Mouse (Mus musculus): ENCODE data around the gene Ppp1r10.

DNA sequence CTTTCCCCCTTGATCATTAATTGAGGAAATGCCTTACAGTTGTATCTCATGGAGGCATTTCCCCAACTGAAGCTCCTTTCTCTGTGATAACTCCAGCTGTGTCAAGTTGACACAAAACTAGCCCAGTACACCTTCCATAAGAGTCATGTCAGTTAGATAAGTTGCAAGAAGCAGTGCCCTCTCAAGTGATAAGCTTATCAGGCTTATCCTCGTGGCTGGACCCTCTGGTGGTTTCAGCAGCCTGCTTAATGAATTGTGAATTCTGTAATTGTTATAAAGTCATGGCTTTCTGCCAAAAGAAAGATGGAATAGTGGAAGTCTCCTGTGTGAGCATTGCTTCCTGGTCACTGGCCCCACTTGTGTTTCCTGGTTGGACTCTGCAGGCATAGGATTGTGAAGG, 11.2 kb downstream of the Ppp1r10 start:
- no peak for TF ChIP-seq CTCF (conservative IDR thresholded peaks at IDR 0.05; ENCODE audit: insufficient read depth, insufficient read length, low read depth, low read length)
- TF ChIP-seq POLR2A (IDR thresholded peaks at IDR 0.05; ENCODE audit: low read depth, low read length) = no peak

Data from kidney, adult 2 months (tissue).